Mouse (Mus musculus): ENCODE data around the gene Mmaa.

Gene Mmaa

GRCm38 (mm10) chr8:79288250-79288649 is 6.5 kb downstream of the Mmaa start:
- no peak for DNase-seq (ENCODE audit: low read depth)

DNA sequence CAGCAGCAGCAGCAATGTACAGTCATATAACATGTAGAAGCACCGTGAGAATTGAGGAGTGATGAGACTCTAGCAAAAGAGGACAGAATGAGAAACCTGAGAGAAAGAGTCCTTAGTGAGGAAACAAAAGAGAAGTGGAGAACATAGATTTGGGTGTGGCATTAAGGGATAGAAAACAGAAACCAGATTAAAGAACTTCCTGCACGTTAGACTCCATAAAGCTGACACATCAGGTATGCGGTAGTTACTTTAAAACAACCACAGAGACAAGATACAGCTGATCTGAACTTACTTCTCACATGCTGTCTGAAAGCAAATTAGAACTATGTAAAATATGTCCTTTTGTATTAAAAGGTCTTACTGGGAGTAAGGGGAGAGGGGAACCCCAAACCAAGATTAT is 8.3 kb downstream of the Mmaa start:
- DNase-seq (ENCODE audit: low read depth), result no peak

DNA sequence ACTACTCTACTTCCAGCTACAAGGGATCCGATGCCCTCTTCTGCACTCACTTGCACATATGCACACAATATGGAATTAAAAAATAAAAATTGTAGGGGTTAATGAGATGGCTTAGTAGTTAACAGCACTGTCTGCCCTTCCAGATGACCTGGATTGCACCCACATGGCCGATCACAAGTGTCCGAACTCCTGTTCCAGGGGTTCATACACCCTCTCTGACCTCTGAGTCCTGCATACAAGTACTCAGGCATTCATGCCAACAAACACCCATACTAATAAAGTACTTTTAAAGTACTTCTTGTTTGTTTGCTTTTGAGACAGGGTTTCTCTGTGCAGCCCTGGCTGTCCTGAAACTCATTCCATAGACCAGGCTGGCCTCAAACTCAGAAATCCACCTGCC is 10.1 kb downstream of the Mmaa start:
- DNase-seq (ENCODE audit: low read depth), result no peak

DNA sequence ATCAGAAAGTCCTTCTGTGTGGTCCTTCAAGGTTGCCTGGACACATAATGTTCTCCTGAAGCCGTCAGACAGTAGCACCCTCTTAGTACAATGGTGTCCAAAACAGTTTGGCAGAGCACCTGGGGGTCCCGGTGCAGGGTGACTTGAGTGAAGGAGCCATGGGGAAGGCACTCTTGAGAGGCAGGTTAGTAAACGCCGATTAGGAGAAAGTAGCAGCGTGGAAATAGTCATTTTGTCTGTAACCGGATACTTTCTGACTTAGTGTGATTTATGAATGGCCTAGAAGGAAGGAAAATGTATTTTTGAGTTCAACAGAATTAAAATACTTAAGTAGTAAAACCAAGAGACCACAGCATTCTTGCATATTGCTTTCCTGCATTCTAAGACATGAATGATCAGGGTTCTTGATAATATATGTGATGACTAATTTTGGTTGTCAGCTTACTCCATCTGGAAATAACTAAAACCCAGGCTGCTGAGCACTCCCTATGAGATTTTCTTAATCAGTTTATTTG is 13.3 kb downstream of the Mmaa start:
- DNase-seq (ENCODE audit: low read depth), result peak; percentile 87

DNA sequence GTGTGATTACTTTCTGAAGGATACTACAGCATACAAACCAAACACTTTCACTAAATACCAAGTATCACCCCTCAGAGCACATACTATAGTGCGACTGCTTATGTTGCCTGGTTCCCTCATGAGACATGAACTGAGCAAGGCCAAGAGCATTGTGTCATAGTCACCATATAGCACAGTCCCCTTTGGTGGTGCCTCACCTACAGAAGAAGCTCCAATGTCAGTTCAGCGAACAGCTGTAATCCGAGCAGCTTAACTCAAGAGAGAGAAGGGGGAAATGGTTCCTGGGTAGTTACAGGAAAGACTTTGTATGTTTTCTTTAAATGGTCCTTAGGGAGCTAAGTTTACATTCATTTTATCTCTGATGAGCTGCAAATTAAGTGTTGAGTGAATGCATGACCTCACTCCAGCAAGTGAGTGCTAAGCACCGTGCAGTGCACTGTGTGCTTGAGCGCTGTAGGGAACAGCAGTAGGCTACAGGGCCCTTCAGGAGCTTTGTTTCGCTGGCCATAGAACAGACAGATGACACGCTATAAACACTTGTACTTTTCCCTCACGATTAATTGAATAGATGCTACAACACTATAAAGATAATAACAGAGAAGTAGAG is 17.4 kb downstream of the Mmaa start:
- DNase-seq (ENCODE audit: low read depth), result no peak

- DNase-seq (ENCODE audit: low read depth), result no peak
Observed at GRCm38 (mm10) chr8:79274940-79275339, 19.8 kb downstream of the Mmaa start.

DNA sequence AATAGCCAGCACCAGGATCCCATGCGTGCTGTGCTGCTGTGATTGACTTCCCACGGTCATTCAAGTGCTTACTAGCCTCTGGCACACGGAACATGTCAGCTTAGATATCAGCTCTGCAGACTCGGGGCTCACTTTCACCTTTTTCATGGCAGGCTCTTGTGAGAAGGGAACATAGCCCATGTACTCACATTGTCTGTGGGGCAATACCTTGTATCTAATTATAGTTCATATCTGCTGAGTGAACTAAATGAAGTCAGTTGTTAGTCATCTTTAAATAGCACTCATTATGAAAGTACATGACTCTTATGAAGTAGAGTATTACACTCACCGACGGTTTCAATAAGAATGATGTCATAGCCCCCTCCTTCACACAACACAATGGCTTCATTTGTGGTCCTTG is 21.0 kb downstream of the Mmaa start:
- no peak for DNase-seq (ENCODE audit: low read depth)

- DNase-seq (ENCODE audit: low read depth), result no peak
Observed at GRCm38 (mm10) chr8:79272676-79273075, 22.1 kb downstream of the Mmaa start.

DNA sequence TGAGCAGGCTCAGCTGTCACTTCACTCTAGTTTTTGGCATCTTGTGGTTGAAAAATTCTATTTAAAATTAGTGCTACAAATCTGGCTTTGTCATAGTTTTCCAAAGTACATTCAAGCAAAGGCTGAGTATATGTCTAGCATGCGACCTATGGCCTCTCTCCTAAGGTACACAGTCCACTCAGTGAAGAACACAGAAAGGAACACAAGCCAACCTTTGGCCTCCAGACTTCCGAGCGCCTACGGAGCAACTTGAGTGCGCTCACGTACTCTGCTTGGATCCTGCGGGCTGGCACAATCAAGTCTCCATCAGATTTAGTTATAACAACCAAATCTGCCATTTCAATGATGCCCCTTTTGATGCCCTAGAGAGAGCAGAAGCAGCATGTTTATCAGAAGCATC is 25.8 kb downstream of the Mmaa start:
- DNase-seq (ENCODE audit: low read depth), result no peak

GRCm38 (mm10) chr8:79261920-79262319 is 32.8 kb downstream of the Mmaa start:
- DNase-seq (ENCODE audit: low read depth), result peak; percentile 52

- peak; percentile 82 for DNase-seq (ENCODE audit: low read depth)
Observed at GRCm38 (mm10) chr8:79256076-79256705, 38.5 kb downstream of the Mmaa start.

DNA sequence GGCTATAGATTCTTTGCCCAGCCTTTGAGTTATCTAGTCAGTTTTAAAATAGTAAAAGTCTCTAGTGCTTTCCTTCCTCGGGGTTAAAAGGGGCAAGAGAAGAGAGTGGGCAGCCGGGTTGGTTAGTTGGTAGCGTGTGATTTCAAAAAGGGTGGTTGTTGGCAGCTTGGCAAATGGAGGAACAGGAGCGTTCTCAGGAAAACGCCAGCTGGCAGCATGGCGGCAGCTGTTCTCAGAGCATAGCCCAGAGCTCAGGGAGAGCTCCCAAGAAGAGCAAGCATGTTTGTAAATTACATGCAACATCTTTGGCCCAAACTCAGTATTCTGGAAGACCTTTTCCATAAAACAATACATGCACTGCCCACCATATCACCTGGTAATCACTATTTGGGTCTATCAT is 41.0 kb downstream of the Mmaa start:
- DNase-seq (ENCODE audit: low read depth), result no peak

- DNase-seq (ENCODE audit: low read depth), result no peak
Observed at GRCm38 (mm10) chr8:79248470-79248869, 46.3 kb downstream of the Mmaa start, which contains the start of gene 1700011L22Rik. Gene 1700011L22Rik, minus strand, starts transcription at chr8:79248570.

GRCm38 (mm10) chr8:79243422-79243821 is 51.3 kb downstream of the Mmaa start:
- DNase-seq (ENCODE audit: low read depth), result peak; percentile 33

- peak; percentile 56 for DNase-seq (ENCODE audit: low read depth)
Observed at GRCm38 (mm10) chr8:79239996-79240395, 54.7 kb downstream of the Mmaa start.

GRCm38 (mm10) chr8:79239320-79239719 is 55.4 kb downstream of the Mmaa start:
- no peak for DNase-seq (ENCODE audit: low read depth)

- DNase-seq (ENCODE audit: low read depth), result no peak
Observed at GRCm38 (mm10) chr8:79229266-79229888, 65.4 kb downstream of the Mmaa start.

DNA sequence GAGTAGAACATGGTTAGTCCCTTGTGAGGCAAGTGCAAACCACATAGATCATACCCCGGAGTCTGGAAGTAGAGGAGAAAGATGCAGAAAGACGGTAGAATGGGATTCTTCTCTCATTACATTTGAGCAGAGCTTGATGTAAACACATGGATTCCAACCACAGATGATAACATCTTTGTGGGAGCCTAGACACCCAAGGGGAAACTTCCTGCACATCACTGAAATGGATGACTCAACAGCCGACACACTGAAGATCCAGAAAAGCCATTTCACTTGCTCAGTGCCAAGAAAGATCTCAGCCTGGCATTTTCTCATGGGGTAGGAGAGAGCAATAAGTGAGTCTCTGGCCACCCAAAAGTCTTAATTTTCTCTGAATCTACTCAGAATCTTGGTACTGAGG is 66.8 kb downstream of the Mmaa start:
- peak; percentile 76 for DNase-seq (ENCODE audit: low read depth)

DNA sequence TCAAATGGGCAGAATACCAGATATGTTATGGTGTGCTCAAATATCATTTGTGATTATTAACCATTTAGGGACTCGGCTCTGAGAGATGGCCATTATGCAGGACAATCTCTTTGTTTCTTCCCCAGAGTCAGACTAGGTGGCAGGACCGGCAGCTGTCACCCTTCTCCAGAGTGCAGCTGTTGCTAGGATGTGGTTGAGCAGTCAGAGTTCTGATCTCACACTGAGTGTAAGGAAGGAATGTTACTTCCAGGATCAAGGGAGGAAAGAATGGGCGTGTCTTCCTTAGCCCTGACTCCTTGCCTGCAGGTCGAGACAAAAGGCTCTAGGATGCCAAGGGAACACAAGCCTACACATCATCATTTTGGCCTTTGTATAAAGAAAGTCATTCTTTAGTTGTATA is 67.5 kb downstream of the Mmaa start:
- DNase-seq (ENCODE audit: low read depth), result no peak

GRCm38 (mm10) chr8:79226046-79226445 is 68.7 kb downstream of the Mmaa start:
- DNase-seq (ENCODE audit: low read depth), result no peak

GRCm38 (mm10) chr8:79225586-79225985 is 69.2 kb downstream of the Mmaa start:
- DNase-seq (ENCODE audit: low read depth), result no peak

GRCm38 (mm10) chr8:79224363-79224762 is 70.4 kb downstream of the Mmaa start:
- DNase-seq (ENCODE audit: low read depth), result no peak

GRCm38 (mm10) chr8:79222752-79223141 is 72.0 kb downstream of the Mmaa start:
- no peak for DNase-seq (ENCODE audit: low read depth)

Measured in NIH3T3 (cell line).